Comparison of ENCODE assay signal across 8 mouse cellular contexts in the genomic region with DNA sequence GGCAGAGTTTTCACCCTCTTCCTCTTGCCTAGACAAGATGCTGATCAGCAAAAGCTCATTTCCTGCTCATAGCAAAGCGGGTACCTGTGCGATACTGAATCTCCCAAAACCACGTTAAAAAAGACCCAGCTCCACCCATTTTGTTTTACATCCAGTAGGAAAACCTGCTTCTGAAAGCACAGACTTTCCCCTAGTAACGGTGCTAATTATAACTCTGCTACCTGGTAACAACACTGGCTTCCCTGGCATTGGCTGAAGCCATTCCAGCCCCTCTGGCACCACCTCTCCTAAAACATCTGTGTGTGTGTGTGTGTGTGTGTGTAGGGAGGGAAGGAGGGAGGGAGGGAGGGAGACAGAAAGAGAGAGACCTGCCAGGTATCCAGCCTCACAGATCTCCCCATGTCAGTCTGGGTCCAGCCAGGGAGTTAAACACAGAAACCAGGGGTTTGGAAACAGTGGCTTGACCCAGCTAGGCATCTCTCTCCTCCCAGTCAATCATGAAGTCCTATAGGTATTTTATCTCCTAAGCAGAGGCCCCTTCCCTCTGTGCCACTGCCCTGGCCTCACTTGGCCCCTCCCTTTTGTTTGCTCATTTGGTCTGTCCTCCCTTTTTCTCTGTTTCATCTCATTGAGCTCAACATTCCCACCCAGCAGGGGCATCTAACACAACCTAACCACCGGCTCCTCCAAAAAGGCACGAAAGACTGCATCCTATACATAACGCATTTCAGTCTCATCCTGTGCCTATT.
DNase-seq lines count a peak whose midpoint lies in the region; ATAC-seq lines count a peak whose summit lies in the region.

No protein-coding gene starts in this region.

- peak; percentile 43 for DNase-seq in R1 (ENCODE audit: low read depth, low spot score)
- peak; percentile 21 for DNase-seq in right cerebral cortex, postnatal 4 days
- DNase-seq in adrenal gland, adult 8-10 months = no peak
- DNase-seq in B cell, adult 2 months = no peak

- 0 out of 2 replicates have a peak, but pooled peaks have one; percentile 39 for ATAC-seq in hindbrain, embryonic 13.5 days (ENCODE audit: low FRiP score)
- no peak for ATAC-seq in hindbrain, embryonic 12.5 days (ENCODE audit: low FRiP score)
- 0 out of 2 replicates have a peak, but pooled peaks have one; percentile 76 for ATAC-seq in embryonic facial prominence, embryonic 15.5 days (ENCODE audit: insufficient number of reproducible peaks, low FRiP score, low TSS enrichment, low read depth)
- ATAC-seq in kidney, embryonic 15.5 days (replicated peaks; ENCODE audit: low FRiP score) = peak; percentile 73

- H3K9me3 ChIP-seq in hindbrain, embryonic 13.5 days = no peaks in the 10 kb centered on the region
- no peaks in the 10 kb centered on the region for H3K9me3 ChIP-seq in hindbrain, embryonic 12.5 days (replicated peaks)
- H3K9me3 ChIP-seq in embryonic facial prominence, embryonic 15.5 days (replicated peaks) = no peaks in the 10 kb centered on the region
- H3K9me3 ChIP-seq in kidney, embryonic 15.5 days (replicated peaks) = no peaks in the 10 kb centered on the region

- H3K4me2 ChIP-seq in hindbrain, embryonic 13.5 days = no peak overlapping the region
- no peak overlapping the region for H3K4me2 ChIP-seq in hindbrain, embryonic 12.5 days (replicated peaks)
- H3K4me2 ChIP-seq in embryonic facial prominence, embryonic 15.5 days (replicated peaks) = no peak overlapping the region
- peak overlapping the region; percentile 7; the same call in 1 of the 2 replicates for H3K4me2 ChIP-seq in kidney, embryonic 15.5 days

- peaks cover 13% of the 10 kb centered on the region for H3K4me1 ChIP-seq in hindbrain, embryonic 13.5 days (replicated peaks)
- peaks cover 5% of the 10 kb centered on the region; the same call in 1 of the 2 replicates for H3K4me1 ChIP-seq in hindbrain, embryonic 12.5 days
- 0 out of 2 replicates have a peak, but pooled peaks cover 10% of the 10 kb centered on the region for H3K4me1 ChIP-seq in embryonic facial prominence, embryonic 15.5 days
- peaks cover 15% of the 10 kb centered on the region for H3K4me1 ChIP-seq in kidney, embryonic 15.5 days

- no peak overlapping the region for H3K9ac ChIP-seq in hindbrain, embryonic 13.5 days
- H3K9ac ChIP-seq in hindbrain, embryonic 12.5 days = no peak overlapping the region
- H3K9ac ChIP-seq in embryonic facial prominence, embryonic 15.5 days = no peak overlapping the region
- H3K9ac ChIP-seq in kidney, embryonic 15.5 days = no peak overlapping the region

- H3K27ac ChIP-seq in hindbrain, embryonic 13.5 days = no peak overlapping the region
- no peak overlapping the region for H3K27ac ChIP-seq in hindbrain, embryonic 12.5 days
- peak overlapping the region; percentile 14; the same call in 1 of the 2 replicates for H3K27ac ChIP-seq in embryonic facial prominence, embryonic 15.5 days (replicated peaks)
- H3K27ac ChIP-seq in kidney, embryonic 15.5 days = no peak overlapping the region

- H3K36me3 ChIP-seq in hindbrain, embryonic 13.5 days = no peaks in the 10 kb centered on the region
- no peaks in the 10 kb centered on the region for H3K36me3 ChIP-seq in hindbrain, embryonic 12.5 days
- H3K36me3 ChIP-seq in embryonic facial prominence, embryonic 15.5 days = no peaks in the 10 kb centered on the region
- H3K36me3 ChIP-seq in kidney, embryonic 15.5 days = no peaks in the 10 kb centered on the region

- H3K4me3 ChIP-seq in hindbrain, embryonic 13.5 days = no peak overlapping the region
- no peak overlapping the region for H3K4me3 ChIP-seq in hindbrain, embryonic 12.5 days
- H3K4me3 ChIP-seq in embryonic facial prominence, embryonic 15.5 days (replicated peaks) = no peak overlapping the region
- H3K4me3 ChIP-seq in kidney, embryonic 15.5 days (replicated peaks) = no peak overlapping the region

- 23% methylated on average over 7 of the region's 7 CpGs for WGBS in hindbrain, embryonic 13.5 days
- WGBS in hindbrain, embryonic 12.5 days = 16% methylated on average over 7 of the region's 7 CpGs
- 27% methylated on average over 7 of the region's 7 CpGs for WGBS in embryonic facial prominence, embryonic 15.5 days
- WGBS in kidney, embryonic 15.5 days = 27% methylated on average over 7 of the region's 7 CpGs

- no peaks in the 10 kb centered on the region for H3K27me3 ChIP-seq in hindbrain, embryonic 13.5 days
- no peaks in the 10 kb centered on the region for H3K27me3 ChIP-seq in hindbrain, embryonic 12.5 days
- no peaks in the 10 kb centered on the region for H3K27me3 ChIP-seq in embryonic facial prominence, embryonic 15.5 days
- no peaks in the 10 kb centered on the region for H3K27me3 ChIP-seq in kidney, embryonic 15.5 days

Comparison
In these comparisons a context has a peak if more than half of its experiments do, and no peak if none do; other contexts are left out.
1. DNase-seq: peak in R1 (single experiment) and right cerebral cortex, postnatal 4 days (single experiment); none in adrenal gland, adult 8-10 months (single experiment) and B cell, adult 2 months (0 of 2).